Mouse (Mus musculus) R1 (cell line): ENCODE results near the gene Mcts2.

Source experiments
- DNase-seq: peaks from one replicate; pipeline ENCODE4 v3.0.0-alpha.2; 2018; ENCODE audit warnings: low read depth, low spot score

Mcts2 gene

DNA sequence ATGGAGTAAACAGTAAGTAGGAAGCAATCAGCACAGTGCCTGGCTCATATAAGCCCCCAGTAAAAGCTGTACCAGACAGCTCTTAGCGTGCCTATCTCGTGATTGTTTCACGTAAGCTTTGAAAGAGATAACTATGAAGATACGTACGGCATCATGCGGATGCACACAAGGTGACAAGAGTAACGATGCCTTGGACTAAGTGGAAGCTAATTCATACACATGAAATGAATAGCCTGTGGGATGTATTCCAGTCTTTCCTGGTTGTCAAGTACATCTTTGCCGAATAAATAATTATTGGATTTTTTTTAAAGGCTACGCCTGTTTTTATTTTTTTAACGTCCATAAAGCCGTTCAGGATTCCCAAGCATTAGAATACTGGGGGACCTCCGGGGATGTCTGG is 436 bp upstream of the Mcts2 start:
- no peak for DNase-seq

GRCm38 (mm10) chr2:152691564-152692217 is 4.9 kb downstream of the Mcts2 start:
- DNase-seq = no peak

DNA sequence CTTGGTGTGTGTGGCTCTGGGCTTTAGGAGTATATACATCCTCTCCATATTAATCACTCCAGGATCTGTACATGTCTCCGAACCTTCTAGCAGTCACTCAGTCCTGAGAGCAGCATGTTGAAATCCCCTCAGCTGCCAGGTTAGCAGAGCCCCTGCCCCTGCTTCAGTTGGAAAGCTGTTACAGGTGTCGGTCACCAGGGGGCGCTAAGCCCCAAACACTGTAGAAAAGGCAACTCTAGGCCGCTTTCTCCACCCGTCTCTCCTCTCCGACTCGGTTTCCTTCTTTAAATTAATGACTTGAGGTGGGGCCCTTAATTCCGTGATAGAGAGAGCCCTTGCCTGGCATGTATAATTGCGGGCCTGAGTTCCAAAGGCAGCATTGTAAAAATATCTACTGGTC is 6.4 kb downstream of the Mcts2 start:
- peak; percentile 86 for DNase-seq

DNA sequence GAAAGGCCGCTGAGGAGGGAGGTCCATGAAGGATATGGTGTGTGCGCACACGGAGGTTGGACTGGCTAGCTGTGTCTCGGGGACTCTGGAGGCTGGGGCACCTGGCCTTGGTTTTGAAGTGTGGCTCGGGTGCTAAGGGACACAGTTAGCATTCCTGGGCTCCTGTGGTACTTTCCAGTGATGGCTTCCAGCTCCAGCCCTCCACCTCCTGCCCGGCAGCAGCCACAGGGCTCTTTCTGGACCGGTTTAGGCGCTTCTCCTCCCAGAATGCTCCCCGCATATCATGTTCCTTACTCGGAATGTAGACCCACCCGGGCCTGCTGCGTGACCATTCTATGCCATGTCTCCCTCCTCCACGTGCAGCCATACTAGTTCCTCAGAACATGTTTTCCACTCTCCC is 6.9 kb downstream of the Mcts2 start:
- no peak for DNase-seq

- DNase-seq = no peak
These were observed 7.9 kb downstream of the Mcts2 start for GRCm38 (mm10) chr2:152694708-152695107.

GRCm38 (mm10) chr2:152696016-152696415 is 9.2 kb downstream of the Mcts2 start:
- peak; percentile 57 for DNase-seq

GRCm38 (mm10) chr2:152696476-152697164 is 9.8 kb downstream of the Mcts2 start:
- peak; percentile 90 for DNase-seq

DNA sequence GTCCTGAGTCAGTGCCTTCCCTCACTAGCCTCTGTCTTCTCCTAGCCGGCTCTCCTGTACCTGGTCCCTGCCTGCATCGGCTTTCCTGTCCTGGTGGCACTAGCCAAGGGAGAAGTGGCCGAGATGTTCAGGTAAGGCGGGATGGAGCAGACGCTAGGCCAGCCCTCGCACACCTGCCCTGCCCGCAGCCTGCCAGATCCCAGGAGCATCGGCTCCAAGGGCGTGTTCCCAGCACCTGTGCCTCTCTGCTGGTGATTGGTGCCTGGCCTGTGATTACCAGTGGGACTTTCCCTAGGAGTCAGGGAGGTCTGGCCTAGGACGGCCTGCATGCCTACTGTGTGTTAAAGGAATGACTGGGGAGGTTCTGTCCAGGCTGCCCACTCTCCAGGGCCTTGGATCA is 13.3 kb downstream of the Mcts2 start:
- DNase-seq = no peak

DNA sequence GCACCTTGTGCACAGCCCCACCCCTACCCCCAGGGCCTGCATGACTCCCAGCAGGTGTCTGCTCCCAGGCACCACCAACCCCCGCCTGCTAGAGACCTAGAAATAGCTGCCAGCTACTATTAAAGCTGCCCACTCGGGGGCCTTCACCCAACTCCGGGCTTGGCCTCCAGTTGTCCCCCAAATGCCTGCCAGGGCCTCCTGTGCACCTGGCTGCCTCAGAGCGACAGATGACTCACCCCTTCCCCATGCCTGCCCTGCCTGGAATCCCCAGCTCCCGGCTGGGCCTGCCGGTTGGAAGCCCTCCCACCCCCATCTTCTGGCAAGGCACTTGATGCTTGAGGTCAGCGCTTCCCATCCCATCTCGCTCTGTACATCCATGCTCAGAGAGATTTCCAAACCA is 13.9 kb downstream of the Mcts2 start:
- no peak for DNase-seq

DNA sequence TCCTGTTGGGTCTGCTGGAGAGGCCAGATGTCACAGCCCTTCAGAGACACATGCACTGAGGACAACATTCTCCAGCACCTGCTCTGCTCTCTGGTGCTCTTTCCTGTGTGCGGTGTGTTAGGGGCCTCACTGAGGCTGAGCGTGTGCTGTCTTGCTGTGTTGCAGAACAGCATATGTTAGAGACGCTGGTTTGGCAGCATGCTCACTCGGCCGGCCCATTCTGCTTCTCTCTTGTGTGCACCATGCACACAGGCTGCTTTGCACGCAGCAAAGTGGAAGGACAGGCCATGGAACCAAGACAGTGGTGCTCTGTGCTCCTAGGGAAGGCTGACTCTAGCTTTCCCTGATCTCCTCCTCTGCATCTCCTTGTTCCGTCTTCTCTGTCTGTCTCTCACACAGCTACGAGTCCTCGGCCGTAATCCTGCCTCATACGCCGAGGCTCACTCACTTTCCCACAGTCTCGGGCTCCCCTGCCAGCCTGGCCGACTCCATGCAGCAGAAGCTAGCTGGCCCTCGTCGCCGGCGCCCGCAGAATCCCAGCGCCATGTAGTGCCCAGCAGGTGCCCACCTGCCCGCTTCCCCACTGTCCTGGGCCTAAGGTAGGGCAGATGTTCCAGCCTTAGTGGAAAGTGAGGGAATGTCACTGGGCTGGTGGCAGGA is 16.9 kb downstream of the Mcts2 start:
- DNase-seq = no peak

DNA sequence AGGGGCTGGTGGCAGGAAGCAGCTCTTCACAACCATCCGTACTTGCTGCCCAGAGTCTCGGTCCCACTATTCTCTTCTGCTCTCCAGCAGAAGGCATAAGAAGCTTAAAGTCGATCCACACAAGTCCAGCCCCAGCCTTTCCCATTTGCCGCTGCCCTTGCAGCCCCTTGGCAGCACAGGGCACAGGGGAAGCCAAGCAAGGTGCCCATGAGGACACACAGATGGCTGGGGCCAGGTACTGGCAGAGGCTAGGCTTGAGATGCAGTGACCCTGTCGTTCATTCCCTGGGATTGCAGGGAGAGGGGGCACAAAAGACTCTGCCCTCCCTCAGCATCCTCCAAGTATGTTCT is 17.4 kb downstream of the Mcts2 start:
- DNase-seq = no peak

DNA sequence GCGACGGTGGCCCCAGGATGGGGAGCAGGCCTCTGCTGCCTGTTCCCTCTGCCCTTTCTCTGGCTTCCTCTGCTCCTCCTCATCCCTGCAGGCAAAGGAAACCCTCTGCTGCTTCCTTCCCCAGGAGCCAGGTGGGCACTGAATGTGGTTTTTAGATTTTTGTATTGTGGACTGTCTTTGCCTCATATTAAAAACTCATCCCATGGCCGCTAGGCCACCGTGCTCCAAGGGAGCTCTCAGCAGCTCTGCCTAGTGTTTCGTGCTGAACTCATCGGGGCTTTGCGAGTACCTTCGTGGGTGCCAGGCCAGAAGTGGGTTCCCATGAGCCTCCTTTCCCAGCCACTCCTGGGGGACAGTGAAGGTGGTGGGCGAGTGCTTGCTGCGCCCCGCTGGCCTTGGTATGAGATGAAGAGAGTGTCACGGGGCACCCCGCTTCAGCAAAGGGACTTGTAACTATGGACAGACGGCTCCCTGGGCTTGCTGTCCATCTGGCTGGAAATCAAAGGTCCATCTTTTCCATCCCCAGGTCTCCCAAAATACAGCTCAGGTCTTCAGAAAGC is 18.1 kb downstream of the Mcts2 start:
- no peak for DNase-seq

GRCm38 (mm10) chr2:152705993-152706571 is 19.2 kb downstream of the Mcts2 start:
- peak; percentile 50 for DNase-seq

- peak; percentile 50 for DNase-seq
These were observed 20.4 kb downstream of the Mcts2 start for GRCm38 (mm10) chr2:152707186-152707585.

DNA sequence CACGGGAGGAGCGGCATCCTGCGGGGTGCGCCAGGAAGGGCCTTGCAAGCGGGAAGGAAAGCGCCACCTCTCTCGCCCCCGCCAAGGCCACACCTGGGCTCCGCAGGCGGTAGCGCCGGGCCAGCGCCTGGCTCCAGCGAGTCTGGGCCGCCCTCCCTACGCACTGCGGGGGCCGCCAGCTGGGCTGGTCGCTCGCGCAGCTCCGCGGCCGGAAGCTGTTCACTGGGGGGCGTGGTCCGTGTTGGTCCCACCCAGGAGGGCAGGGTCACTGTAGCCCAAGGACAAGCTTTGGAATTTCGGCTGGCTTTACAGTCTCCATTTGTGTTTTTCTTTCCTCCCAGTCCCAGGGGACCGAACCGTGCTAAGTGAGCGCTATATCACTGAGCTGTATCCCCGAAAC is 20.8 kb downstream of the Mcts2 start:
- peak; percentile 93 for DNase-seq

DNA sequence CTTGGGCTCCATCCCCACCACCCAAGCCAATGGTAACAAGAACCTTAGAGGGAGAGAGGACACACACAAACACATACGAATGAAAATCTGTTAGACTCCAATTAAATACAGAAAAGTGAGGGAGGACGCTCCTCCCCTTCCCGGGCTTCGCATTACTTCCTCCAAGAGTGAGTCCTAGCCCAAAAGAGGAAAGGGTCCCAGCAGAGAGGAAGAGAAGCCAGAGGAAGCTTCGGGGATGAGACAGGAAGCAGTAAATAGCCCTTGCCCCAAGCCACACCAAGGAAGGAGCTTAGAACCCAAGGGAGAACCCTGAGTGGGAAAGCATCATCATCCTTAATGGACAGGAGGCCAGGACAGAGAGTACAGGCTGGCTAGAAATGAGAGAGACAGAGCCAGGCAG is 22.2 kb downstream of the Mcts2 start:
- no peak for DNase-seq

DNA sequence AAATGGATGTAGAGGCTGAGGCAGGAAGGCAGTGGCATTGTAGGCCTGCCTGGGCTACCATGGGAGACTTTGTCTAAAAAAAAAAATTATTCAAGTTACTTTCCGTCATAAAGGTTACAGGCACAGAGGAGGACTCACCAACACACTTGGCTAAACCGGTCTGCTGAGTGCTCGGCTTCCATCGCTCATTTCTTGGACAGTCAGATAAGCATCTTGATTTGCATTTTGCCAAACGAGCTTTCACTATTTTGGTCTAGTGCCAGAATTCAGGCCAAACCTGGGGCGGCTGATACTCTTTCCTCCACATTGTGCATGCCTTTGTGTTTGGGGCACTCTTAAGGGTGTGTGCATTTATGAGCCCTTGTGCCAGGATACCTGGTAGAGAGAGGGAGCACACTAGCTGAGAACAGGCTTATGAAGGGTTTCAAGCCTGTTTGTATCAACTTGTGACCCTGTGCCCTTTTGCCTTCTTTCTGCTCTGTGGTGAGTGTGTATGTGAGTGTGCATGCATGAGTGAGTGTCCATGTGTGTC is 29.5 kb downstream of the Mcts2 start:
- no peak for DNase-seq

- peak; percentile 12 for DNase-seq
These were observed 30.8 kb downstream of the Mcts2 start for GRCm38 (mm10) chr2:152717652-152718051.

- DNase-seq = peak; percentile 25
These were observed 31.2 kb downstream of the Mcts2 start for GRCm38 (mm10) chr2:152718076-152718475.

GRCm38 (mm10) chr2:152723651-152724331 is 37.0 kb downstream of the Mcts2 start:
- peak; percentile 50 for DNase-seq

- DNase-seq = no peak
These were observed 37.5 kb downstream of the Mcts2 start for GRCm38 (mm10) chr2:152724332-152724723.
